Mouse (Mus musculus) limb, embryonic 11.5 days (tissue): ENCODE results near the gene Ddit4. TPM values are rescaled to one million over a fixed set of nuclear protein-coding genes. Genes with fewer than 3 reads are reported as not detected.

Experiments used
- ATAC-seq: fragments of 200-750 bp; cut with Nextera tagmentation; 2 replicates; pipeline ENCODE4 v1.8.0; 2017; ENCODE audit warnings: low read depth; ENCODE audit not compliant: insufficient number of reproducible peaks, low FRiP score, low TSS enrichment
- DNase-seq: peaks from one replicate; pipeline ENCODE4 v3.0.0-alpha.2; 2015; ENCODE audit warnings: low spot score
- H3K27ac ChIP-seq: fragments of 300-500 bp; sonication (generic); replicated peaks from 2 replicates; pipeline ENCODE4 v1.5.1; 2014; ENCODE audit warnings: low read depth, mild to moderate bottlenecking, low read length
- H3K27me3 ChIP-seq: fragments of 300-500 bp; sonication (generic); 2 replicates; pipeline ENCODE4 v1.6.1; 2014; ENCODE audit warnings: mild to moderate bottlenecking, low read length, mixed read lengths; ENCODE audit not compliant: control insufficient read depth, insufficient read depth
- H3K36me3 ChIP-seq: fragments of 300-500 bp; sonication (generic); 2 replicates; pipeline ENCODE4 v1.6.1; 2014; ENCODE audit warnings: mild to moderate bottlenecking, low read length, moderate library complexity, mixed read lengths; ENCODE audit not compliant: control insufficient read depth, insufficient read depth
- H3K4me1 ChIP-seq: fragments of 300-500 bp; sonication (generic); 2 replicates; pipeline ENCODE4 v1.6.1; 2014; ENCODE audit warnings: low read length, mixed read lengths; ENCODE audit not compliant: control insufficient read depth, insufficient read depth
- H3K4me2 ChIP-seq: fragments of 300-500 bp; sonication (generic); 2 replicates; pipeline ENCODE4 v1.6.1; 2014; ENCODE audit warnings: low read depth, mild to moderate bottlenecking, moderate library complexity; ENCODE audit not compliant: severe bottlenecking
- H3K4me3 ChIP-seq: fragments of 300-500 bp; sonication (generic); 2 replicates; pipeline ENCODE4 v1.5.1; 2014; ENCODE audit warnings: low read depth, low read length
- H3K9ac ChIP-seq: fragments of 300-500 bp; sonication (generic); 2 replicates; pipeline ENCODE4 v1.6.1; 2014; ENCODE audit warnings: mild to moderate bottlenecking, low read length
- H3K9me3 ChIP-seq: fragments of 300-500 bp; sonication (generic); 2 replicates; pipeline ENCODE4 v1.6.1; 2016; ENCODE audit warnings: low read length; ENCODE audit not compliant: control insufficient read depth
- WGBS: fragments of 180-500 bp; shearing (Covaris S2); extraction: QIAGEN DNeasy Blood & Tissue Kit; methylation state at CpG from one replicate; pipeline ENCODE4 v1.1.7; 2014; 5-methylcytosine and 5-hydroxymethylcytosine counted together
- polyA plus RNA-seq: library from polyadenylated mRNA; unstranded; fragments of >200 nt; fragmentation: Nextera tagmentation; extraction: Ambion mirVana; gene quantifications from 2 replicates; pipeline ENCODE4 v1.2.1, GENCODE M21; 2014

The Ddit4 gene
- polyA plus RNA-seq, 1 experiment from 2014 or later = 10.2 TPM

DNA sequence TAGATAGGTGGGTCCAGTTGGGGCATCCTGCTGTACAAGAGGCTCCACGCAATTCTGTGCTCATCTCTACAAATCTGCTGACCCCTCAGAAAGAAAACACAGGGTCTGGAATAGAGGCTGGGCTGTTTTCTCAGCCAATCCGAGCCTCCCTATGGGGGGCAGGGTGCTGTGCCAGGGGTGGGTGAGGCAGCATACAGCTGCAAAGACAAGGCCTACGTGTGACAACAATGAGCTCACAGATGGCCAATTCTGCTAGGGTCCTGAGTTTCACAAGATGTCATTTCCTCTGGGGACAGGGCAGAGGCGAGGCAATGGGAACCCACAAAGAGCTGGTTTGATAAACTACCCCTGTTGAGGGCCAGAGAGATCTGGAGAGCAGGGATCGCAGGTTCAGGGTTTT lies 6.8 kb upstream of the Ddit4 start:
- 0 out of 2 replicates have a peak overlapping the region, but pooled peaks have one; percentile 17 for H3K9ac ChIP-seq
- H3K4me1 ChIP-seq = peaks cover 17% of the 10 kb centered on the region
- H3K4me3 ChIP-seq = no peak overlapping the region
- no peak overlapping the region for H3K4me2 ChIP-seq
- ATAC-seq (no peak), DNase-seq (no peak)
- H3K9me3 ChIP-seq = no peaks in the 10 kb centered on the region
- 47% methylated on average over 5 of the region's 5 CpGs for WGBS
- H3K27ac ChIP-seq = no peak overlapping the region
- no peaks in the 10 kb centered on the region for H3K27me3 ChIP-seq
- H3K36me3 ChIP-seq = no peaks in the 10 kb centered on the region

DNA sequence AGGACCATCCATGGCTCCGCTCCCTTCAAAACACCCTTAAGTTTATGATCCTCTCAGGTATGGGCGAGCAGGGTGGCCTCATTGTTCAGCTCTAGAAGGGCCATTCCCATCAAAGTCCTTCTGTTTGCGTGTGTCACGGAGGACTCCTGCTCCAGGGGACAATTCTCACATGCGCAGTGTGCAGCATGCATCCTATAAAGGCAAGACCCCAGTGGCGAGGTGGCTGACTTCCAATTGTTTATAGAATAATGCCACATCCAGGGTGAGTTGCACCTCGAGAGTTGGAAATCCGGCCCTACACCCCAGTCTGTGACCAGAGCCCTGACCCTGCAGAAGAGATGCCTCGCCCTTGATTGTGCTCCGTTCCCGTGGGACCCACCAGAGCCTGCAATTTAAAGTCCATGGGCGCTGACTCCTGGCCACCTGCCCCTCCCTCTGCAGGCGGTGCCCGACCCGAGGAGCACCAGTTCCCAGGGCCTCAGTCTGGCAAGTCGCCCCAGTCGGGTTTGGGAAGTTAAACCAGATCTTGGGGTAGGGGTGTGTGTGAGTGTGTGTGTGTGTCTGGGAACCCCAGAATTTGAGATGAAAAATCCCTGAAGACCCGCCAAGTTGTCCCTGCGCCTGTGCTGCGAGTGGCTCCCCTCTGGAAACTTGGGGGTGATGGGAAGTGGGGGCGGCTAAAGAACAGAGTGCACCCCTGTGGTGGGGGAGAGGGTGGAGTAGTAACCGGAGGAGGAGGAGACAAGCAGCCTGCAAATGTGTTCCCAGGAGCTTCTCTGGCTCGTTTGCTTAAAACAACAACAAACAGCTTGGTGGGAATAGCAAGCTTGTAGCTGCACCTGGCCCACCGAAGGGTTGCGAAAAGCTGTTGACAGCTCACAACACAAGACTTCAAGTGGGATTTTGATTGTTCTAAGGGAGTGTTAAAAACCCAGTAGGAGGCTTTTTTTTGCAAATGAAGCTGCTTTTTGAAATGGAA lies 5.8 kb upstream of the Ddit4 start:
- Histone ChIP-seq H3K9ac (peak overlapping the region; percentile 22; the same call in 1 of the 2 replicates), H3K27me3 (no peaks in the 10 kb centered on the region), H3K36me3 (no peaks in the 10 kb centered on the region), H3K4me2 (peak overlapping the region; percentile 32), H3K4me1 (peaks cover 19% of the 10 kb centered on the region), H3K27ac (no peak overlapping the region), H3K4me3 (peak overlapping the region; percentile 3; the same call in 1 of the 2 replicates), H3K9me3 (no peaks in the 10 kb centered on the region)
- ATAC-seq (no peak), DNase-seq (no peak)
- WGBS = 13% methylated on average over 25 of the region's 25 CpGs

DNA sequence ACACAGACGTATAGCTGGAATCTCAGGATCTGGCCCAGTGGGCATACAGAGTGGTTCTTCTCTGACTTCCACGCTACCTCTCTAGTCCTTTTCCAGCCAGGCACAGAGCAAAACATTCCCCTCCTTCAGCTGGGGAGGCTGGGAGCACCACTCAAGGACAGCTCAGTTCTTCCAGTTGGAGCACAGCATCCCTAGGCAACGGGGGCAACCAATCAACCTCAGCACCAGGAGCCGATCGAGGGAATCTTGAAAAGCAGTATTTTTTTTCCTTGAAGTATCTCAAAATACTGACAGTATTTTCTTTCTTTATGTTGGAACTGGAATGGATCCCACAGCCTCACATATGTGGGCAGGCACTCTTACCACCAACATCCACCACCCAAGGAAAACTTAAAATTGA lies 5.0 kb upstream of the Ddit4 start:
- no peaks in the 10 kb centered on the region for H3K36me3 ChIP-seq
- no peaks in the 10 kb centered on the region for H3K27me3 ChIP-seq
- no peak overlapping the region for H3K4me2 ChIP-seq
- no peak overlapping the region for H3K4me3 ChIP-seq
- H3K4me1 ChIP-seq = peaks cover 19% of the 10 kb centered on the region
- 63% methylated on average over 5 of the region's 5 CpGs for WGBS
- H3K9me3 ChIP-seq = no peaks in the 10 kb centered on the region
- DNase-seq = no peak
- no peak for ATAC-seq
- H3K9ac ChIP-seq = no peak overlapping the region
- no peak overlapping the region for H3K27ac ChIP-seq

DNA sequence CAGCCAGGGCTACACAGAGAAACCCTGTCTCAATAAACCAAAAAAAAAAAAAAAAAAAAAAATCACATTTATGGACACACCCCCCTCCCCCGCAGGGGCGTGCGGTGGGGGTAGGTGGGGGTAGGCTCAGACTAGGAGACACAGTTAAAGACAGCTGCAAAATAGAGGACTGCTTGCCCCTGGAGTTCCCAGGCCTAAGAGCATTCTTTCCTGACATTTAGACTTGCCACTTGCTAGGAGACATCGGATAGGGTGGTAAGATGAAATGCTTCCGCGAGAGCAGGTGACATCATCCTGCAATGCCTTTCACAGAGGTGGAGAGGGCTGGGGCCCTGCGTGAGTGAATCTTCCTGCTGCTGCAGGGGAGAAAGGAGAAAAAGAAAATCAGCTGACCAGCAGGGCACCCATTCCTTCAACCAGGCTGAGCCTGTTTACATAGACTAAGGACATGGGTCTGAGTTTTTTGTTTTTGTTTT lies 2.0 kb upstream of the Ddit4 start:
- WGBS = 34% methylated on average over 7 of the region's 7 CpGs
- ATAC-seq = no peak
- Histone ChIP-seq H3K27ac (no peak overlapping the region), H3K9me3 (no peaks in the 10 kb centered on the region), H3K4me2 (no peak overlapping the region), H3K27me3 (no peaks in the 10 kb centered on the region), H3K4me3 (no peak overlapping the region), H3K9ac (no peak overlapping the region), H3K36me3 (no peaks in the 10 kb centered on the region), H3K4me1 (peaks cover 33% of the 10 kb centered on the region)
- DNase-seq = no peak

DNA sequence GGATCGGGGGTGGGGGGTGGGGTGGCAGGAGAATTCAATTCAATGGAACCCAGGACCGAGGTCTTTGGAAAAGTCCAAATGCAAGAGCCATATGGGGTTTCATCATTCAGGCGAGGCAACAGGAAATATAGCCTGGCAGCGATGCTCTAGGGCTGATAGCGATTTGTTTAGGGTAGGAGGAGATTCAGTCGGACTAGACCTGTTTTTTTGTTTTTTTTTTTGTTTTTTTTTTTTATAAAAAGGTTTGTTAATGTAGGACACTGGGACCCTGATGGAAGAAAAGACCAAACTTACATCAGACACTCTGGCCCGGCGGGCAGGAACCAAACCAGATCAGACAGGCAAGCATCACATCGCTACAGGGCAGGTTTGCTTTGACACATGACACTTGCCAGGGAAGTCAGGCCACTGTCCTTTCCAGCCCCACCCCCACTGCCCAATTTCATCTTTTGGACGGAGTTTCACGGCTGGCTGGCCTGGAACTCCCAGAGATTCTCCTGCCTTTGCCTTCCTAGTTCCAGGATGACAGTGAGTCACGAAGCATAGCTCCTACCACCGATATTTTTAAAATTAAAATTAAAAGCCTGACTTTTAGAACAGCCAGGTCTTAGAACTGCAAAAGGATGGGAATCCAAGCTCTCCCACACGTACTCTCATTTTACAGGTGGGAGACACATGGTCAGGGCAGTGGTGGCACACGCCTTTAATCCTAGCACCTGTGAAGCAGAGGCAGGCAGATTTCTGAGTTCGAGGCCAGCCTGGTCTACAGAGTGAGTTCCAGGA lies 1.3 kb upstream of the Ddit4 start:
- Histone ChIP-seq H3K4me1 (peaks cover 31% of the 10 kb centered on the region), H3K27me3 (no peaks in the 10 kb centered on the region), H3K4me2 (peak overlapping the region; percentile 89), H3K27ac (peak overlapping the region; percentile 80; the same call in 1 of the 2 replicates), H3K36me3 (no peaks in the 10 kb centered on the region), H3K9ac (peak overlapping the region; percentile 70), H3K9me3 (no peaks in the 10 kb centered on the region), H3K4me3 (peak overlapping the region; percentile 99)
- ATAC-seq (no peak), DNase-seq (peak; percentile 49)
- 17% methylated on average over 16 of the region's 16 CpGs for WGBS

DNA sequence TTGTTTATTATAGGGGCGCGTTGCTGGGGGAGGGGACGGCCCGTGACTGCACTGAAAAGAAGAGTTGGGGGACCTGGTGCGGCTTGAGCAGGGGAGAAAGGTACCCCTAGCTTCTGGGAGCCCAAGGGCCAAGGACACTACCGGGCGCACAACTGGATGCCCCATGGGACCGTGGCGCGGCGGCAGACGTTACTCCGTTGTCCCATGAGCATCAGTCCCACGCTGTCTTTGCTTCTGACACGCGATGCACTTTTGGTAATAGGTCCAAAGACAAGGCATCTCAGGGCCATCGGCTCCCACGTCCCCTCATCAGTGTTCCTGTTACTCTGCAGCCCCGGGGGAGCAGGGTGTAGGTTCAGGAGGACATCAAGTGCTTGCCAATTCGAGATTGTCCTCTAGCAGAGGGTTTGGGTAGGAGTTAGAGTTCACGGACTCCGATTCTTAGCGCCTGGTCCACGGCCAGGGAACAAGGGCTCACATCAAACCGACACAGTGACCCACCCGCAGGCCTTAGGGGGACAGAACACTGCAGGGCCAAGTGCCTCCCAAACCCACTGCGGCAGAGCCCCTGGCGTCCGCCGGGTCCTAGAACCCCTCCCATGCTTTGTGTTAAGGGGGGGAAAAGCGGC lies 632 bp upstream of the Ddit4 start:
- no peak; the same call in 1 of the 2 replicates for ATAC-seq
- WGBS = under 1% methylated on average over 31 of the region's 31 CpGs
- peak overlapping the region; percentile 70 for H3K9ac ChIP-seq

DNA sequence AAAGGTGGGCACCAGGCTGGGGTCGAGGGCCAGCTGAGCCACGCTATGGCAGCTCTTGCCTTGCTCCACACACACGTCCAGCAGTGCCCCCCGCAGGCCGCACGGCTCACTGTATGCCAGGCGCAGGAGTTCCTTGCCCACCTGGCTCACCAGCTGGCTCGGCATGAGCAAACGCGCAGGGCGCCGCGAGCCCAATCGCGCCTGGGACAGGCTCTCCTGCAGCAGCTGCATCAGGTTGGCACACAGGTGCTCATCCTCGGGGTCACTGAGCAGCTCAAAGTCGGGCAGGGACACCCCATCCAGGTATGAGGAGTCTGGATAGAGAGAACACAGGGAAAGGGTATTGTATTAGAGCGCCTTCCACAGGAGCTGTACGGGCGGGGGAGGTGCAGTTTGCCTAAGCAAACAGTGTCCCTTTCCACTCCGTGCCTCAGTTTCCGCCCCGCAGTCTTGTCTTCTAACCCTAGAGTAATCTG lies 880 bp downstream of the Ddit4 start:
- no peaks in the 10 kb centered on the region for H3K36me3 ChIP-seq
- 2% methylated on average over 23 of the region's 23 CpGs for WGBS
- DNase-seq = peak; percentile 85
- peaks cover 26% of the 10 kb centered on the region for H3K4me1 ChIP-seq
- 0 out of 2 replicates have a peak, but pooled peaks have one; percentile 8 for ATAC-seq
- no peaks in the 10 kb centered on the region for H3K9me3 ChIP-seq
- H3K27ac ChIP-seq = peak overlapping the region; percentile 82
- peak overlapping the region; percentile 94 for H3K4me2 ChIP-seq
- peak overlapping the region; percentile 91 for H3K9ac ChIP-seq
- peak overlapping the region; percentile 99 for H3K4me3 ChIP-seq
- H3K27me3 ChIP-seq = no peaks in the 10 kb centered on the region

More for the DNA sequence above, 632 bp upstream of the Ddit4 start:
- DNase-seq = peak; percentile 84
- Histone ChIP-seq H3K27ac (peak overlapping the region; percentile 80), H3K4me2 (peak overlapping the region; percentile 89), H3K36me3 (no peaks in the 10 kb centered on the region), H3K4me3 (peak overlapping the region; percentile 99), H3K9me3 (no peaks in the 10 kb centered on the region), H3K4me1 (peaks cover 26% of the 10 kb centered on the region), H3K27me3 (no peaks in the 10 kb centered on the region)
